Mouse (Mus musculus) erythroblast, adult 5-6 weeks (primary cell): Measurements from ENCODE around the gene OR5BS1P. TPM values are rescaled to one million over a fixed set of nuclear protein-coding genes. Genes with fewer than 3 reads are reported as not detected.
"Not testable (repeated sequence)": the region's sequence is repeated elsewhere in the genome, so short reads cannot be mapped to it uniquely, and the experiment has no call there.

Experiments
- ATAC-seq: replicated peaks from 2 replicates; pipeline ENCODE4 v1.8.0; 2016; ENCODE audit warnings: moderate number of reproducible peaks, mild to moderate bottlenecking, moderate TSS enrichment, inconsistent platforms; ENCODE audit not compliant: poor library complexity, low FRiP score, severe bottlenecking
- total RNA-seq, 2 experiments: library from RNA; stranded (forward) in 1 of 2; stranded (reverse) in 1 of 2; fragments of 150-400 nt in 1 of 2; fragments of 200-764, 138-1000 nt in 1 of 2; gene quantifications; 2 replicates each; pipeline versions ENCODE4 v1.2.3 to v1.2.4; 2015 to 2017; ENCODE audit warnings: low replicate concordance in 2 of 2

Gene OR5BS1P
- not detected in 2 replicates for total RNA-seq (2015; ENCODE audit: low replicate concordance)
- not detected in 2 replicates for total RNA-seq (2017; ENCODE audit: low replicate concordance)

DNA sequence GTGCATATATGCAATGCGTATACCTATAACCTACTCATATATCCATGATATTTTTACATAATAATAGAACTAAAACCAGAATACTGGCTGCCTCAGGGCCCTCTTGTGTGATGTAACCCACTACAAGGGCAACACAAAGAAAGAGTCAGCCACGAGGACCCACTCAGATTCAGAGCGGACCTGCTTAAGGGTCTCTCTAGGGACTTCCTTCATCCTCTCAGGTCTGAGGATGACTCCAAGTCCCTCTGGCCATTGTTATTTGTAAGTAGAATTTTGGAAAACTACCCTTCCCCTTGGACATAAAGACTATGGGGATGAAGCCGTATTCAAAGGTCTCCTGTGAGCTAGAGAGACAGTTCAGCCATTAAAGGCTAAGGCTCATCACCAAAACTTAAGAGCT lies at the start of gene OR5BS1P:
Gene OR5BS1P, plus strand, starts transcription at position 301 of the 400 bp plus-strand sequence.
- no peak for ATAC-seq

DNA sequence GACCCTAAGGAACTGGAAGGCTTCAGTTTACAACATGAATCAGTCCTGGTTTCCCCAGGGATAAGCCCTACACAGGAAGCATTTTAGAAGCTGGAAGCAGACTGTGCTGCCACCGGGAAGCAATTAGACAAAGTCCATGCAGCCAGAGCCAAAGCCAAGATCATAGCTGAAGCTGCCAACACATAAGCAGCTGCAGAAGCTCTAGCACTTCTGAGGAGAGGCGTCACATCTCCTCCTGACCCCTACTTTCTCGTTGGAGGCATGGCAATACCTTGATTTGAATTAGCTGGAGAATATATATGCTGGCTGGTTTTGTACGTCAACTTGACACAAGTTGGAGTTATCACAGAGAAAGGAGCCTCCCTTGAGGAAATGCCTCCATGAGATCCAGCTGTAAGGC lies 48.8 kb upstream of the OR5BS1P start:
- ATAC-seq = no peak

DNA sequence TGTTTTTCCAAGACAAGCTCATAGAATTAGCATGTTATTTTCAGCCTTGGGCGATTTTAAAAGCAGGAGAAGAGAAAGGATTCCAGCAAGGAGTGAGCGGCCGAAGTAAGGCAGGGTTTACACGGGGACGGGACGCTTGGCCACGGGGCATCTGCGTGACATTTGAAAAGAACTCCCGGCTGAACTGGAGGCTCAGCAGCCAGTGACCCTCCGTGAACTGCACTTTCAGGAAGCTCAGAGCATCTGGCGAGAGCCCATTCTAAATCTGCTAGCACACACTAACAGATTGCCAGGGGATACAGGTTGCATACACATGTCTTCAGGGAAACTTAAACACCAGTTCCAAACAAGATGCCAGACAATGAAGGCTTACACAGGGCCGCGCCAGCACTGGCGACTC lies 45.4 kb upstream of the OR5BS1P start:
- ATAC-seq = no peak

DNA sequence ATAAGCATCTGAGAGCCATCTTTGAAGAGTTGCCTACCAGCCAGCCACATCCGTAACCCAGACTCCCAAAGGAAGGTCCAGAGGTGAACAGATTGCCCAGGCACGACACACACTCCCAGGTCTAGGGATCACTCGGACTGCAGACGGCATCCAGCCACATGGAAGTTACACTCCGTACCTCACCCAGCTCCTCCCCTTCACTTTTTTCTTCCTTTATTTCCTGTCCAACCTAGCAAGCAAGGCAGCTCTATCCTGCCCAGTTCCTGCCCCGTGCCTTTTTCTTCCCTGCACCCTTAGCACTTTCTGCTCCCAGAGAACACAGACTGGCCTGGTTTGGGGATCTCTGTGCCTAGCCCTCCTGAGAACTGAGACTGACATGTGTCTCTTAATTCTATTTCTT lies 44.9 kb upstream of the OR5BS1P start:
- ATAC-seq = no peak

DNA sequence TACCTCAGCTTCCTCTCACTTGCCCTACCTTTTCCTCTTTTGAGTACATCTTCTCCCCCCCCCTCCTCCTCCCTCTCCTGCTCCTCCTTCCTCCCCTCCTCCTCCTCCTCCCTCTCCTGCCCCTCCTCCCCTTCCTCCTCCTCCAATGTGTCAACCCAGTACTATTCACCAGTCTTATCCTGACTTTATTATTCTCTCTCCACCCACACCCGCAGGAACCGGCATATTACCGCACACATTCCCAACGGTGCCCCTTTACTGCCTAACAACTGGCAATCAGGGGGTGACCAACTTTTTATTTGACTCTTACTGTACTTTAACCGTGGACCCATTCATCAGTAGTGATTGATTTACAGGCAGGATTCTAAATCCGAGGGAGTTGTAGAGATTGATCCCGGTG lies 44.5 kb upstream of the OR5BS1P start:
- ATAC-seq = no peak

DNA sequence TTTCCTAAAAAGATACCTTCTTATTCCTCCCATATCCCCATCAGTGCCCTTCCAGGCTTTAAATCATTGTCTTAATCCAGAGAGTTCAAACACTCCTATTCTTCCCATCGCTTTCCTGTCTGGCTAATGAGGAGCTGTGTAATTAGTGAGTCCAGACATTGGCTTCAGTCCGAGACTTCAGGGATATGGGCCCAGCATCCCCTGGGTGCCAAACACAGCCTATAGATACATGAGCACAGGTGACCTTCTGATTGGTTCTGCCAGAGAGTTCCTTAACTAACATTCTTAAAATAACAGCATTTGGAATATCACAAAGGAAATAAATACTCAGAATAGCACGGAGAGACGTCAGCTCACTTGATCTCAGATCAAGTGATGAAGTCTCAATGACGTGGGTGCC lies 38.8 kb upstream of the OR5BS1P start, which contains the start of gene Olfr282:
Gene Olfr282, plus strand, starts transcription at position 301 of the 400 bp plus-strand sequence.
- not testable (repeated sequence) for ATAC-seq

DNA sequence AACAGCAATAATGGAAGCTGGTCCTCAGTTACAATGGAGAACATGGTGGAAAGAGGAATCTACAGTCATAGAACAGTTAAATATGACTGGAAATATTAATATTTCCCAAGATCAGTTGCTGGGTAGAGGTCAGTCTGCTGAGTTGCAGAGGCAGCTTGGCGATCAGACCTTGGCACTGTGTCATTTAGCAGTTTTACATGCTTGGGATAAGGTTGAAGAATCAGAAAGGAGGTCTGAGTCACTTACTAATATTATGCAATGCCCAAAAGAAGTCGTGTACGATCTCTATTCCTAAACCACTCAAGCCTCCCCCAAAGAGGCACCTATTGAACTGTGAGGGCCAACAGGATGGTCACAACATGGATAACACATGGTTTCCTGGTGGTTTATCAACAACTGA lies 25.1 kb upstream of the OR5BS1P start:
- no peak for ATAC-seq

DNA sequence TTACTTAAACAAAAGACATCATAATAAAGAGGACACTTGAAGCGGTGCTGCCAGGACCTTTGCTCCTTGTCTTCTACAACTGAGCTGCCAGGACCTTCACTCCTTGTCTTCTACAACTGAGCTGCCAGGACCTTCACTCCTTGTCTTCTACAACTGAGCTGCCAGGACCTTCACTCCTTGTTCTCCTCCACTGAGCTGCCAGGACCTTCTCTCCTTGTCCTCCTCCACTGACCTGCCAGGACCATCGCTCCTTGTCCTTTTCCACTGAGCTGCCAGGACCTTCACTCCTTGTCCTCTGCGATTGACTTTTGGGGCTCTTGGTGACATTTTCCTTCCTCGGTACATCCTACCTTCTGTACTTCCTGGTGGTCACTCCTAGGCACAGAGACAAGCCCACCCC lies 21.2 kb upstream of the OR5BS1P start:
- no peak for ATAC-seq

DNA sequence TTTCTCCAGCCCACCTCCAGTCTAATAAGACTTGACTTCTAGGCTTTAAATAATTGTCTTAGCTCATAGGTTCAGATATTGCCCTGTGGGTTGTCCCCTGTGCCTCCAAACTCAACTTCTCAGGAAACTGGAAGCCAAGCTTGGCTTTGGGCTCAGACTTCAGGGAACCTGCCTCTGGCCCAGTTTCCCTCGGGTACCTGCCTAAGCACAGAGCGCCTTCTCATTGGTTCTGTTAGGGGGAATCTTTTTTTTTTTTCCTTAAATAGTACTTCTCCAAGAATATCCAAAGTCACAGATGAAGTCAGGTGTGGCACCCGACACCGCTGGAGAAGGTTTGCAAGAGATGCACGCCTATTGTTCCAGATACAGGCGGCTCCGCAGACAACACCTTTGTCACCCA lies 17.4 kb upstream of the OR5BS1P start, which contains the start of gene Olfr281:
Gene Olfr281, plus strand, starts transcription at position 301 of the 400 bp plus-strand sequence.
- ATAC-seq = no peak

DNA sequence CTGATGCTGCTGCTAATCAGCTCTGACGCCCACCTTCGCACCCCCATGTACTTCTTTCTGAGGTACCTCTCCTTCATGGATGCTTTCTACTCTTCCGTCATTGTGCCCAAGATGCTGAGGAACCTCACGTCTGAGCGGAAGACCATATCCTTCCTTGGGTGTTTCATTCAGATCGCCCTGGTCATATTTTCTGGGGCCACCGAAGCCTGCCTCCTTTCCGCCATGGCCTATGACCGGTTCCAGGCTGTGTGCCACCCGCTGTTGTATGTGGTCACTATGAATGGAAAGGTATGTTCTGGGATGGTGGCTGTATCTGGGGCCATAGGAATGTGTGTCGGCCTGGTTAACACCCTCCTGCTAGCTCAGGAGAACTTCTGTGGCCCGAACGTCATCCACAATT lies 1.8 kb downstream of the OR5BS1P start:
- no peak for ATAC-seq

DNA sequence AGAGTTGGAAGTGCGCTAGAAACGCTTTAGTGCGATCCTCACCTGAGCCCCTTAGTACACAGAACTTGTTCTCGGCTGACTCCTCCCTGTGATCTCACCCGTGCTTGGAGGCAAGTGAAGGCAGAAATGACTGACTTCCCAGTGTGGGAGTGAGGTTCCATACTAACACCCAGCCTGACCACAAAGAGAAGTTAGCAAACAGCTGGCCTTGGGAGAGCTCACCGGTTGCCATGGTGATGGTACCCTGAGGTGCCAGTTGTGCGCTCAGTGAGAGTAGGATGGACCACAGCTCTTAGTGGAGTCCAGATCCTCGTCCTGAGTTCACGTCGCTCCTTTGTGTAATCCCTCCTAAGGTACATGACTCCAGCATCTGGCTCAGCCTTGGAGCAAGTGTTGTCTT lies 5.3 kb downstream of the OR5BS1P start:
- ATAC-seq = no peak

DNA sequence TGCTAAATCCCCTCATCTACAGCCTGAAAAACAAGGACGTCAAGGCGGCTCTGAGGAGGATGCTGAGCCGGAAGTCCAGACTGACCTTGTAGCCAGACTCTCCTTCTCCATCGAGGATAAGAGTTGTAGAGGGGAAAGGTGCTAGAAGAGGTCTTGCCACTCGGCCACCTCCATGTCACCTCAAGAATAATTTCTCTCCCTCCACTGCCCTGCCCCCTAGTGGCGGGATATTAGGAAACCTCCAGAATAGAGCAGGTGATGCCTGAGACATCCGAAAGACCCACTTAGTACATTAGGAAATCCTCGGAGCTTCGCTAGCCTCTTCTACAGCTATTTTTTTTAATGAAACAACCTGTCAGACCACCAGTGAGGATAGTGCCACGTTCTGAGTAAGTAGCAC lies 5.7 kb downstream of the OR5BS1P start:
- ATAC-seq = peak; percentile 53; the same call in 1 of the 2 replicates

DNA sequence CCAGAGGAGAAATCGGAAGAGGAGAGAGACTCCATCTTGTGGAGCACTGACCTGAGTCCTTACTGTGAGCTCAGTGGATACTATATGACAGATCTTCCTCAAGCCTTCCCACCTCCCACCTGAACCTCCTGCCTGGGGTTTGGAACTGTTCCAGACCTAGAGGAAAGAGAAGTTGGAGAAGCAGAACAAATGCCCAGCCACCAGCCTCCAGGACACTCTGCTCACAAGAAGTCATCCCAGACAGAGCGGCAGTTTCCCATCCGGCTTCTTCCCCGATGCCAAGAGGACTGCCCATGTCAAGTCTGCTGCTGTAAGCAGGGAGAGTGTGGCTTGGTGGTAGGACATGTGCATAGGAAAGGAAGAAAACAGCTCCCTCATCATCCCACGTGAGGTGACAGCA lies 6.6 kb downstream of the OR5BS1P start:
- no peak for ATAC-seq

DNA sequence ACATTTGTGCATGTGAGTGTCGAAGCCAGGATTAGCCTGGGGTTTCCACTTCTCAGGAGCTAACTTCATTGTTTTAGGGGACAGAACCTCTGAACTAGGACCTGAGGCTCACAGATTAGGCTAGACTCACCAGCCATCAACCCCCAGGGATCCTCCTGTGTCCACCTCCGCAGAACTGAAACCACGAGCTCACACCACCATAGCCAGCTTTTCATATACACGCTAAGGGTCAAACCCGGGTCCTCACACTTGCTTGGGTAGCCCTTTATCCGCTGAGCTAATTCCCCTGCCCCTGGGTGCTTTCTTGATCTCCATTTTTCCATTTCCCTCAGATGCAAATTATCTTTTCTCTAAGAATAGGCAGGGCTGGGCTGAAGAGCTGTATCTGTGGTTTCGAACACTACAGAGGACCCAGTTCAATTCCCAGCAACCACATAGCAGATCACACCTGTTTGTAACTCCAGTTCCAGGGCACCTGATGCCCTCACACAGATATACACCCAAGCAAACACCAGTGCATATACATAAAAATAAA lies 9.9 kb downstream of the OR5BS1P start:
- ATAC-seq = no peak

DNA sequence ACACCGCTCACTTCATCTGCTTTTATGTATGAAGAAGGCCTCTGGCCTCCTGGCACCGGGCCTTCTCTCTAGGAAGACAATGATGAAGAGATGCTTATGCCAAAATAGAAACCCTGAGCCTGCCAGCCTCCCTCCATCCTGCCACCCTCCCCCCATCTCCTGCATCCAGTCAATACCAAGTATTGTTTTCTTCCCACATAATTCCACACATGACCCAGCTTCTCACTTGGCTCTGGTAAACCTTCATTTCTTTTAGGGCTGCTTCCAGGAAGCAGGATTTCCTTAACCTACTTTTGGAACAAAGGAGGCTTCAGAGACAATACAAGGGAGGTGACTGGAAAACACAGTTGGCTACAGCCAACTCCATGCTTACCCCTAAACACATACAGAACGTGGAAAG lies 13.0 kb downstream of the OR5BS1P start, which contains the start of gene Lalba:
Gene Lalba, minus strand, starts transcription at position 21 of the 400 bp plus-strand sequence.
- no peak for ATAC-seq

DNA sequence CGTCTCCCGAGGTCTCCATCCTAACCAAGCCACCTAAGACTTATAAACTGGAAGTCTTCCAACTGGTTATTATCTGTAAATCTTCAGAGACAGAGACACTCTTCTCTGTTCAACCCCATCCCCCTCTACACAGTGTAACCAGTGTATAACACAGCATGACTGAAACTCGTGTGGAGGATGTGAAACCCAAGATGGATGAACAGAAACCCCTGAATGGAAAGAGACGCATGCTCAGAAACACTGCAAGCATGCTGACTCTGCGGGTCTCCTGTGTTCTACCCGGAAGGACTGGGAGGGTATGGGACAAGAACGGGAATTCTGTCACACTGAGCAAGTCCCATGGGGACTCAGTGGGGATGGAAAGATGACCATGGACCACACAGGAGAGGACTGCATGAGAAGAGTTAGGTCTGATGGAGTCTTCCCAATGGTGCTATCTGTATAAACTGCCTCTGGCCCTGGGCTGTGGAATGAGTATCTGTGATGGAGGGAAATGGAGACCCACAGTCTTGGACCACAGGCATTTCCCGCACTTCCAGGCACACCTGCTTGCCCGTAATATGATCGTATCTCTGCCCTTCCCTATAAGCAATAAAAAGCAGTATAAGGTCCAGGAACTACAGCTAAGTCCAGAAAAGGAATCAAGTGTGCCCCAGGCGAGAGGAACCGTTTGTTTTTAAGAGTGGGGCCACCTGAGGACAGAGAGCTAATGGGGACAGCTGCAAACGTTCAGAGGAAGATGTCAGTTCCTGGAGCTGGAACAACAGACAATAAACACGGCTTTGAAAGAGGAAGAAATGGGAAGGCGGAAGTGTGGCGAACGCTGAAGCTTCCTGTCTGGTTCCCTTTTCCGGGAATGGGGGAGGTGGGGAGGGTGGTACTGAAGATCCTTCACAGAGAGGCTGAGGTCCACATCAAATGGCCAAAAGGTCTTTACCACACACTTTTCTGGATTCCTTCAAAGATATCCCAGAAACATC lies 14.5 kb downstream of the OR5BS1P start:
- ATAC-seq = no peak

DNA sequence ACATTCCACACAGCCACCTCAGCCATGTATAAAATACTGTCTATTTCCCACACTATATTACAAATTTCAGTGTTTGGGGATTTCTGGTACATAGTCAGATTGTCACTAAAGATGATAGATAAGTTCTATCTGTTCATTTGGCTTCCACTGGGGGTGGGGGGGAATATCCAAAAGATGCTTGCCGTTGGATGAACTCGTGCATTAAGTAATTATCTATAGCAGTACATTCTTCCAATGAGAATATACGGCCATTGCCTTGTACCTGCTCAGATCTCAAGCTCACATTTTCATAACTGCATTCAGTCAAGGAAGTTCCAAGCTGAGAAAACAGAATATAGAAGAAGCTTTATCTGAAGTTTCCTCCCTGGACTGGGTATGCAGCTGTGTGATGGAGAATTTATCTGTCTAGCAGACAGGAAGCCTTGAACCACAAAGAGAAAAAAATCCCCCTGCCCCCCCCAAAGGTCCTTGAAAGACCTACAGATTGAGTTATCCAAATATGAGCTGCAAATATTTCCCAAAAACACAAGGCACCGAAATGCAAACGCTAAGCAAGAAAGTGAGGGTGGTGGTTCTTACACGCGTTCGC lies 16.8 kb downstream of the OR5BS1P start:
- no peak for ATAC-seq

DNA sequence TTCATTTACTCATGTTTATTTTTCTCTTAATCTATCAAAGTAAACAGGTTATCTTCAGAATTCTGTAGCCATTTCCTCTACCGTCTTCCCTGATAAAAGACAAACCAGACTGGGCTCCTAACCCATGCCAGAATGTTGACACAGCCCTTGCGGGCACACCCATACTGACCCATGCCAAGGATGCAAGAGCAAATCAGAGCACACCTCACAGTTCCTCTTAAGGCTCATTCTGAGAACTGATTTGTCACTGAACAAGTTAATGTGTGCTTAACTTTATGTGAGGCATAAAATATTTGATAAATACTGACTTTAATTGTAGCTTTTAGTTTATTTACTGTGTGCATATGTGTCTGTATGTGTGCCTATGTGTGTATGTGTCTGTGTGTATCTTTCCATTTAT lies 21.6 kb downstream of the OR5BS1P start:
- no peak for ATAC-seq

DNA sequence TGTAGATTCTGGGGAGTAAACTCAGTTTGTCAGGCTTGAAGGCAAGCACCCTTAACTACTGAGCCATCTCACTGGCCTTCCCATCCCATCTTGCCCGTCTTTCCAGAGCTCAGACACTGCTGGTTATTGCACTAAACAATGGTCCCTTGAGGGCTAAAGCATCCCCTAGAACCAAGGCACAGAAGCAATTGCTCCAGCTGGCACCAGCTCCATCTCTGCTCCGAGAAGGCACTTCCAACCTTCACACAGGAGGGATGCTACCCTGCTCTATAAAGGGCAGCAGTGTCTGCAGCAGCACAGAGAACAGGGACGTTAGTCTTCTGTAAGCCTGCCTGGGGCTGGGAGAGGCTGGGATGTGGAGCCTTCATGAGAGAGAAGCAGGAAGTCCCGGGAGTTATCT lies 22.4 kb downstream of the OR5BS1P start, which contains the start of gene Olfr279:
Gene Olfr279, plus strand, starts transcription at position 301 of the 400 bp plus-strand sequence.
- no peak for ATAC-seq

DNA sequence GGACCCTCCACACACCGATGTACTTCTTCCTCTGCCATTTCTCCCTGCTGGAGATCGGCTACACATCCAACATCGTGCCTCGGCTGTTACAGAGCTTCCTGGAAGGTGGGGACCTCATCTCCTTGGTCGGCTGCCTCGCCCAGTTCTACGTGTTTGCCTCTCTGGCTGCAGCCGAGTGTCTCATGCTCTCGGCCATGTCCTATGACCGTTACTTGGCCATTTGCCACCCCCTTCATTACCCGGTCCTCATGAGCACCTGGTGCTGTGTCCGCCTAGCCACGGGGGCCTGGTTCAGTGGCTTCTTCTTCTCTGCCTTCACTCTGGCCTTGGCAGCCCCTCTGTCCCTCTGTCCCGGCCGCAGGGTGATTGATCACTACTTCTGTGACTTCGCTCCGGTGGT lies 27.9 kb downstream of the OR5BS1P start:
- ATAC-seq = 0 out of 2 replicates have a peak, but pooled peaks have one; percentile 40
